Mouse (Mus musculus) G1E-ER4 (cell line): ENCODE results near the gene Gng5. TPM values are rescaled to one million over a fixed set of nuclear protein-coding genes. Genes with fewer than 3 reads are reported as not detected.

ENCODE experiments used
- GATA1 ChIP-seq: IDR thresholded peaks from one replicate; pipeline ENCODE4 v1.8.0; 2012; ENCODE audit warnings: low read length, inconsistent platforms
- polyA plus RNA-seq: library from polyadenylated mRNA; stranded (reverse); fragments of >175 nt; gene quantifications from 2 replicates; pipeline ENCODE4 v1.2.3, GENCODE M21; 2012

Gene Gng5
- polyA plus RNA-seq: 339 and 472 TPM in 2 replicates

DNA sequence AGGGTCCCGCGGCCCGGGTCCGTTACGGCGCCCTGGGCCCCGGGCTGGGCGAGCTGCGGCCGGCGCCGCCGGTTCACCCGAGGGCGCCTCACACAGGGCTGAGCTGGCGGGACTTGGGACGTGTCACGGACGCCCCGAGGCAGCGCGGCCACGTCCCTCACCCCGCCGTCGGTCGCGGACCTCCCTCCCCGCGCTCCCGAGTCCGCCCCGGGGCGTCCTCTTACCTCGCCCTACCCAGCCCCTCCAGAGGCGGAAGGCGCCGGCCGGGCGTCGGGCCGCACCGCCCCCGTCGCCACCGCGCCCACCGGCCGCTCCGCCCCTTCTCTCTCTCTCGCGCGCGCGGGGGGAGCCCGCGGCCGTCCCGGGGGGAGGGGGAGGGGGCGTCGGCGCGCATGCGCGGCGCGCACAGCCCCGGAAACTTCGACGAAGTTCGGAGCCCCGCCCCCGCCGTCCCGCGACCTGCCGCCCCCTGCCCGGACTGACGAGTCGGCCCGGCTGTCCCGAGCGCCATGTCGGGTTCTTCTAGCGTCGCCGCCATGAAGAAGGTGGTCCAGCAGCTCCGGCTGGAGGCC, at the start of gene Gng5, which contains the start of gene Spata1:
Gng5 (plus strand) TSS at position 377 of the 572 bp plus-strand sequence.
Spata1 (minus strand) TSS at position 323 of the 572 bp plus-strand sequence.
- no peak for TF ChIP-seq GATA1

DNA sequence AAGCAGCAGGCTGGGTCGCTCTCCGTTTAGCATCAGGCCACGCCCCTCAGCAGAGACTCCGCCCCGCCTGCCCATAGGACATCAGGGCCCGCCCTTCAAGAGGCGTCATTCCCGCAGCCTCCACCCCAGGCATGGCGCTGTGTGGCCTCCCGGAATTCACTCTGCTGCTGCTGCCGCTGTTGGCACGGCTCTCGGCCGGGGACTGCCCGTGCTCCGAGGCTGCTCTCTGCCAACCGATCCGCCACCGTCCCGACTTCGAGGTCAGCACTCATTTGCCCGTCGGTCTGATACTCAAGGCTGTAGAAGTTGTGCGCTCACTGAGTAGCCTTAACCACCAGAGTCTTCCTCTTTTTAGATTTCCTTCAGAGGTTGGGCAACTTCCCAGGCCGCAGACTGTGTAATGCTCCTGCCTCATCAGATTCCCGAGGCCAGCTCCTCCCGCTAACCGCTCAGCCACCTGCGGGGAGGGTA, 49.2 kb upstream of the Gng5 start:
- TF ChIP-seq GATA1: no peak

DNA sequence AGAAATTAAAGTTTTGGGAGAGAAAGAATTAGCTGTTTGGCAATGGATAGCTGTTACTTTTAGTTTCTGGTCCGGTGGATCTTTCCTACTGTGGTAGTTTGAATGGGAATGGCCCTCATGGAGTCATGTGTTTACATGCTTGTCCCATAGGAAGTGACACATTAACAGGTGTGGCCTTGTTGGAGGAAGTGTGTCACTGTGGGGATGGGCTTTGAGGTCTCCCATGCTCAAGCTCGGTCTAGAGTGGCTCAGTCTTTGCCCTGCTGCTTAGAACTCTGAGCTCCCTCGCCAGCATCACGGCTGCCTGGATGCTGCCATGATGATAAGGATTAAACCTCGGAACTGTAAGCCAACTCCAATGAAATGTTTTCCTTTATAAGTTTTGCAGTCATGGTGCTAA, 48.2 kb upstream of the Gng5 start:
- no peak for TF ChIP-seq GATA1

DNA sequence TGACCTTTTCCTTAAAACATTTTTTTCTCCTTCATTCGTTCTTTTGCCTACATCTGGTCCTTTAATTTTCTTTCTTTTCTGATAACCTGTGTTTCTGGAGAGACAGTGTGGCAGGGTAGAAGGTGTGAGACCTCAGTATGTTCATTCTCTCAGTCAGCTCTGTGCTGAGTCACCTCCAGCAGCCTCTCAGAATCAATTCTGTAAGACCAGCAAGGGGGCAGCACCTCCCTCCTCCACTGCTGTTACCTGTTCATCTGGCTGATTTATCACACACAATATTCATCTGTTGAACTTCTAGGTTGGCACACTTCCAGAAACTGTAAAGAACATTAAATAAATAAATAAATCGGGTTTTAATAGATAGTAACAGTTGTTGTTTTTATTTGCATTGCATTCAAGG, 36.7 kb upstream of the Gng5 start:
- TF ChIP-seq GATA1: no peak

DNA sequence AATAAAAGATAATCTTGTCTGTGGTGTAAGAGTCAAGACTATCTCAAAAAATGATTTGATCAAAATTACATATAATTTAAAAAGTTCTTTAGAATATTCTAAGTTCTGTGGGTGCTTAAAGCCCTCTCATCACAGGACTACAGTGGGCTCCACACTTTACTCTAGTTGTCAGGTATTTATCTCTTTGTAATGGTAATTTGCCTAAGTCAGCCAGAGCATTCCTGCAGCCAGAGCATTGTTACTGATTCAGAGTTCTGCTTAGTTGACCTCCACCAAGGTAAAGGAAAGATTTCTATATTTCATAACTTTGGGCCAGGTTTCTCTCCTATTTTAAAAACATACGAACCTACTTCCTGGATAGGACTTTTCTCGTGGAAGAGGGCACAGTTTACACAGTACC, 30.4 kb upstream of the Gng5 start:
- TF ChIP-seq GATA1: no peak

DNA sequence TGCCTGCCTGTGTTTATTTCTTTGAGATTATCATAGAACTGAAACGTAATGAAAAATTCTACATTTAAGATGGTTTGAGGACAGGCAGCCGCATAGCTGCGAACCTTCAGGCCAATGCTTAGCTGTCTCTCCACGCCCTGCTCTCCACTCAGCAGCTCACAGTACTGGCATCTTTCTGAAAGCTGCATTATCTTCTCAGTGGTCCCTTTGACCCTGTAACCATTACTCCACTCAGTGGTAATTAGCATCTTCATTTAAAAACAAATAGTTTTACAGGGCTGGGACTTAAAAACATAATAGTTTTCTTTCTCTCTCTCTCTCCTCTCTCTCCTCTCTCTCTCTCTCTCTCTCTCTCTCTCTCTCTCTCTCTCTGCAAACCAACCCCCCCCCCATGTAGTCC, 26.9 kb upstream of the Gng5 start:
- TF ChIP-seq GATA1: no peak

DNA sequence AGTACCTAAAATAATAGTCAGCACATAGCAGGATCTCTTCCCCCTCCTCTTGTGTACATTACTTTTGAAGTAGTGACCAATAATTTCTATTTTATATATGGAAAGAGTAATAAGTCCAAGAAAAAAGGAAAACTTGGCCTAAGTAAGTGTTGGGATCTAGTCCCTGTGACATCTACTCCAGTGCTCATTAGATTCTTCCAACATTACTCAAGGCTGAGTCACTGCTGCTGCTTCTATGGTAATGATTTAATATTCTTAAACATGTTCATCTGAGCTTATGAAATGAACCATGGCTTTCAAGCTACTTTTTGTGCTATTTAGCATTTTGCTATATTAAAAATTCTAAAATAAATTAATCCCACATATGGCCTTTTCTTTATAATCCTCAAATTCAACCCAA, 25.9 kb upstream of the Gng5 start:
- no peak for TF ChIP-seq GATA1

DNA sequence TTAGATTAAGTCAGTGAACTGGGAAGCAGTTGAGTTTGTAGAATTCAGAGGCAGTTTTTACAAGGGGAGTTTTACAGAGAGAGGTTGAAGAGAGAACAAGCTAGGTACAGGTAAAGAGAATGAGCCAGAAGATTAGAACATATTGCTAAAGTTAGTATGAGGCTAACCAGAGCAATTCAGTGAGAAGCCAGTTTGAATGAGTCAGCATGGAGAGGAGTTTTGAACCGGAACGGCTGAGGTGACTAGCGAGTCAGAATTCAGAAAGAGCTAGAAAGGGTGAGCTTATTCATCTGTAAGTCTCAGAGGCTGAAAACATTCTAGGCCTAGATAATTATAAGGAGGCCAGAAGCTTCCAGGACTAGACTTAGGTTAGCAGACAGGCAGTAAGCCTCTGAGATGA, 25.2 kb upstream of the Gng5 start:
- no peak for TF ChIP-seq GATA1

DNA sequence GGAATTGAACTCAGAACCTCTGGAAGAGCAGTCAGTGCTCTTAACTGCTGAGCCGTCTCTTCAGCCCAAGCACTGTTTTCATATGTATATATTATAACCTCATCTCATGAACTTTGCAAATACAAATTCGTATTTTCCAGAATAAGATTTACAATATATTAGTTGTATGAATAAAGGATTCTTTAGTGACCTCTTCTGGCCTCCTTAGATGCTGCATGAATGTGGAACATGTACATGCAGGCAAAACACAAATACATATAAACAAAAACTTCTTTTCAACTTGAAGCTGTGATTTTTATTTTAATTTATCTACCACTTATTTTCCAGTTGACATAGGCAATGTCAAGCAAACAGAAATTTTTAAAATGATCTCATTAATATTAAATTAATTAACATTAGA, 17.6 kb upstream of the Gng5 start:
- TF ChIP-seq GATA1: no peak

DNA sequence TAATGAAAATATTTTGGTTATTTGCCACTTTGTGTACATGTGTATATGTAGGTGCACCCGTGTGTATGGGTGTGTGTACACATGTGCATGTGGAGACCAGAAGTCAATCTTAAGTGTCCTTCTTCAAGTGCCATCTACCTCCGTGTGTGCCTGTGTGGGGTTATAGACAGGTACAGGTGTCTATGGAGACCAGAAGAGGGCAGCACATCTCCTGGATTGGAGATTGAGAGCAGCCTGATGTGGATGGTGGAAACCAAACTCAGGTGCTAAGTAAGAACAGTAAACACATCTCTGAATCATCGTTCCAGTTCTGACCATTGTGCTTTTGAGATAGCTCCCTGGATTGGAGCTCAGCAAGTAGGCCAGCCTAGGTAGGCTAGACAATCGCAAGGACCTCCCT, 13.1 kb upstream of the Gng5 start:
- no peak for TF ChIP-seq GATA1

DNA sequence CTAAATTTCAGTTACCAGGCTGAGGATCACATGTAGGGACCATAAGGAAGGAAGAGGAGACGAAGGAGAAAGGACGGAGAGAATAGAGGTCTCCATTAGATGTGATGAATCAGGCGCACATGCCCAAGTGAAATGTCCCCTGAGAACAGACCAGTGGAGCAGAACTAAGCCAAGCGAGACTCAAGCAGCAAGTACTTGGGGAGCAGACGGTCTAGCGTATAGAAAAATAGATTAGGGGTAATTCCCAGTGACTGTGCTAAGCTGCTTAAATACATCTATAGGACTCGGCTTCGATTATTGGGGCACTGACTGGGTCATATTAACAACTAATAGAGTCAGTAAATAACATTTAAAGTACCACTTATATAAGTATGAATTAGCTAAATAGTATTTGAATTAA, 4.7 kb upstream of the Gng5 start:
- TF ChIP-seq GATA1: no peak

DNA sequence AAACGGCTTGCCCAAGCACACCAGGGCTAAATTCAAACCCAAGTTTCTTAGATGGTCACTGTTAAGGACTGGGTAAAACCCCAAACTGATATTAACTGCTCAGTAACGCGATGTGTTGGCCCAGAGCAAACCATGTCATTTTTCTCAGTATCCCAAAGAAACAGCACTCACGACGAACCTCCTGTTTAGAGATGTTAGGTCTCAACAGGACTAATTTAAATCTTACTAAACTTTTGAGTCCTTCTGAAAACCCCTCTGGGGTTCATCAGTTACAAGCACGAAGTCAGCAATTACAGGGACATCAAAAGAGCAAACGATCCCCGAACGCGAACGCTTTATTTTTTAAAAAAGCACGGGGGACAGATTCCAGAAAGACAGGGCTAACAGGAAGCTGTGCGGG, 618 bp upstream of the Gng5 start:
- TF ChIP-seq GATA1: no peak

DNA sequence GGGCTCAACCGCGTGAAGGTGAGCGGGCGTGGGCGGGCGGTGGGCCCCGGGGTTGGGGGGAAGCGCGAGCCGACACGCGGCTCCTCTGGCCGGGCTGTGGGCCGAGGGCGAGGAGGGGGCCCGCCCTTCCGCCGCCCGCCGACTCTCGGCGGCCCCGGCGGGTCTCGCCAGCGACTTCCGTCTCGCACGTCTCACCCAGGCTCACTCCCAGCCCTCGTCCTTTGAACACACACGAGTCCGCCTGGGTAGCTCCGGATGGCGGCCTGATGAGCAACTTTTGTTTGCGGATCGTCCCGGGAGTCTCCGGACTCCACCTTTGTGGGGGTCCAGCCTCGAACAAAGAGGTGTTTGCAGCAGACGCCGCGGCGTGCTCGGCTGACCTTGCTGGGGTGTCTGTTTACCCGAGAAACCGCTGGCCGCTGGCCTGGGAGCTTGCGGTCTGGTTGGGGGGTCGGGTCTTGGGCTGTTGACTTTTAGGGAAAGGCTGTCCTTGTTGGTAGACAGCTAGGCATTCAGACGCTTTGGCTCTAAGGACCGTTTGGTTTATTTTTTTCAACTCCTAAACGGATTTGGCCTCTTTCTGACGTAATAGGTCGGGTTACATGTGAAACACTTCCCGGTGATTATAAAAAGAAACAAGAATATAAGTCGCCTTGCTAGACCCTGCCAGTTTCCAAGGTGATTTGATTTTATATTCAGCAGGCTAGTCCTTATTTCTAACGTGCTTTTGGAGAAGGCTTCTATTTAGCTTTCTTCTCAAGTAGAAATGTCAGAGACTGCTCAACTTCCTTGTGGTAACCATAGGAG, 599 bp downstream of the Gng5 start:
- no peak for TF ChIP-seq GATA1

DNA sequence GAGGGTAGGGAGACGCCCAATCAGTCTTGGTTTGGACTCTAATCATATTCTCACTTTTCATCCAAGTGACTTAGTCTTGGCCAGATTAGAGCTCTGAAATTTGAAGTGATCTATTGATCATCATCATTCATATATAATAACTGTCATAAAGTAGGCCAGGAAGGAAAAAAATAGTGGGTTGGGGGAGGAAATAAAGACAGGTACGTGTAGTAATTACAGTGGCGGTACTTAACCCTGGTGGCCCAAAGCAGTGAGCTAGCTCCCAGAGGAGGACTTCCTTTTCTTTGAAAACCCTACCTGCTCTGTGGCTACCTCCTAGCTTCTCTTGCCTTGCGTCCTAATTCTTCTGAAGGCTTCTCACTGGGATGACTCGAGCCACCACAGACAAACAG, 1.2 kb downstream of the Gng5 start:
- TF ChIP-seq GATA1: no peak

DNA sequence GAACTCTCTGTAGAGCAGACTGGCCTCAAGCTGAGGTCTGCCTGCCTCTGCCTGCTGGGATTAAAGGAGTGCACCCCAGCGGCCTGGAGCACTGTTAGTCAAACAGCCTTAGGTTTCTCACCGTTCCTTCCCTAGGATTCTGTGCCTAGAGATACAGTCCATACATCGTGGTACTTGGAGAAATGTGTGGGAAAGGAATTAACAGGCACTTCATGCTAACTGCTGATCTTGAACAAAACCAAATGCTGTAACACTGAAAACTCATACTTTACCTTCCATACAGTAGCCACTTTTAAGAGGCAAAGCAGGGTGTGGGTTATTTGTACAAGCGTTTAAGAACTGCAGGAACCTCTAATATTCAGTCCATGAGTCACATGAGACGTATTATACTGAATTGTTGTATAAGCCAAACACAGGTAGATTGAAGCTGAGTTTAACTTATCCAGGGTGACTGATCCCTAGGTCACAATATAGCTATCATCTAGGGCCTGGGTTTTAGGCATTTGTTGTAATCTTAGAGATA, 2.1 kb downstream of the Gng5 start:
- no peak for TF ChIP-seq GATA1

DNA sequence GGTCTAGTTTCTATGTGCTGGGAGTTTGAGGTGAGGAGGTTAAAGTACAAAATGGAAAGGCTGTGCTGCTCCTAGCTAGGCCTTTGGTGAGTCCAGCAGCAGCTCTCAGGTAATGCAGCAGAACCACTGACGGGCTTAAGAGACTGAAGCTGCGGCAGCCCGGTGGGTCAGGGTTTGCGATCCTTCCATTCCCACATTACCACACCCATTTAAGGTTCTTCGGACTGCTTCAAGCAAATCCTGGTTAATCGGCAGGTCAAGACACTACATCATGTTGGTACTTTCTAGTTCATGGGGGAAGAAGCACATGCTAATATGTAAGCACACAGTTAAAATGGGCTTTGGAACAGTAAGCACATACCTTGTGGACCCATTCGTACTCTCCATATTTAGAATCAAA, 7.1 kb downstream of the Gng5 start:
- no peak for TF ChIP-seq GATA1
